Comparison of ENCODE assay signal across 10 mouse cellular contexts in the genomic region with DNA sequence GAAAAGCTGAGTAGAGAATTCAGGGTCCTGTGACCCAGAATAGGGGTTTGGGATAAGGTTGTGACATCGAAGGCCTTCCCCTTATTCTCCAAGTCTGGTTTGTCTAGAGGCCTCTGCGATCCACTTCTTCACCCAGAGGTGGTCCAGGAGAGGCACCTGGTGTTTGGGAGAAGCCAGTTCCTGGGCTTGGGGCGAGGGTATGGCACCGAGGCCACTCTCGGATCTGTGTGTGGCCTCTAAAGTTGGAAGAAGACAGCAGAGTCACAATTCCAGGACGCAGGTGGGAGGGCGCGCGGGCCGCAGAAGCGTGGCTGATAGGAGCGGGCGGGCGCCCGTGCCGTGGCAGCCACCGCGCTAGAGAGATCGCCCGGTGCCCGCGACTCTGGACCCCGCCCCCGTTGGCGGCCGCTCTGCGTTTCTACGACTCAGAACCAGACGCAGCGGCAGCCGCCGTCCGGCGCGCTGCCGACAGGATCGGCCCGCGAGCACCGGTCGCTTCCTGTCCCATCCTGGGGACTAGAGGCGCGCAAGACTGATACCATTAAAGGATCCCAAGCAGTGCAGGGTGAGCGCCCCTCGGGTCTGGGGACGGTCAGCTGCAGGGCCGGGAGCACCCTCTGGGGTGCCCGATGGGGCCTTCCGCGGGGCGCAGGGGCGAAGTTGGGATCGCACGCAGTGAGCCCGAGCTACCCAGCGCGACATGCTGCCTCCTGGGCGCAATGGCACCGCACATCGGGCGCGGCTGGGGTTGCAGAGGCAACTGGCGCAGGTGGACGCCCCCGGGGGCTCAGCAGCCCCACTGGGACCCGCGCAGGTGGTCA. TPM values are rescaled to one million over a fixed set of nuclear protein-coding genes. Genes with fewer than 3 reads are reported as not detected.
DNase-seq lines count a peak whose midpoint lies in the region; ATAC-seq lines count a peak whose summit lies in the region.
"Had no signal": no experiment of that assay in that cellular context is flagged by ENCODE, and none has a peak within 500 bp of the region (broad histone marks: within the 10 kb centered on the region; RNA-seq: fewer than 3 reads in every experiment).

A gene (plus strand): TSS at position 402 of the 821 bp plus-strand sequence.

- DNase-seq in layer of hippocampus, adult 18-20 months (ENCODE audit: low spot score in 2 of 2), result no peak
- DNase-seq in layer of hippocampus, postnatal 14 days (ENCODE audit: low spot score in 2 of 2), result no peak
- peak; percentile 53 for DNase-seq in embryonic facial prominence, embryonic 10.5 days (ENCODE audit: low spot score)
- no peak for DNase-seq in cerebellum, adult 11 months
- no peak for DNase-seq in cerebellum, adult 9-10 months
- no peak for DNase-seq in gastrocnemius, postnatal 10 days
- DNase-seq: gastrocnemius, postnatal 14 days had no signal

- no peaks in the 10 kb centered on the region for H3K9me3 ChIP-seq in embryonic facial prominence, embryonic 10.5 days
- no peaks in the 10 kb centered on the region for H3K9me3 ChIP-seq in hindbrain, embryonic 16.5 days (ENCODE audit: control insufficient read depth, low read length)
- H3K9me3 ChIP-seq in neural tube, embryonic 13.5 days, result no peaks in the 10 kb centered on the region

- H3K9ac ChIP-seq in hindbrain, embryonic 16.5 days (ENCODE audit: low read depth, low read length), result peak within 1 kb of the TSS; percentile 58
- peak within 1 kb of the TSS; percentile 61 for H3K9ac ChIP-seq in neural tube, embryonic 13.5 days

- ATAC-seq in hindbrain, embryonic 16.5 days, result peak; percentile 42; the same call in 1 of the 2 replicates
- ATAC-seq in neural tube, embryonic 13.5 days (ENCODE audit: low read depth), result peak; percentile 65; the same call in 1 of the 2 replicates
- ATAC-seq: Patski had no signal

- H3K4me3 ChIP-seq in embryonic facial prominence, embryonic 10.5 days, result peak within 1 kb of the TSS; percentile 63
- H3K4me3 ChIP-seq in hindbrain, embryonic 16.5 days (ENCODE audit: low read length), result peak within 1 kb of the TSS; percentile 50
- peak within 1 kb of the TSS; percentile 47 for H3K4me3 ChIP-seq in neural tube, embryonic 13.5 days

- peaks cover 72% of the 10 kb centered on the region for H3K27me3 ChIP-seq in embryonic facial prominence, embryonic 10.5 days (replicated peaks; ENCODE audit: low read depth, poor library complexity, severe bottlenecking)
- H3K27me3 ChIP-seq in hindbrain, embryonic 16.5 days (replicated peaks; ENCODE audit: control insufficient read depth, insufficient read depth, low read length), result peaks cover 32% of the 10 kb centered on the region
- peaks cover 45% of the 10 kb centered on the region for H3K27me3 ChIP-seq in neural tube, embryonic 13.5 days

- peaks cover 18% of the 10 kb centered on the region for H3K4me1 ChIP-seq in embryonic facial prominence, embryonic 10.5 days
- peaks cover 4% of the 10 kb centered on the region for H3K4me1 ChIP-seq in hindbrain, embryonic 16.5 days (ENCODE audit: control insufficient read depth, insufficient read depth, low read depth, low read length)
- peaks cover 10% of the 10 kb centered on the region for H3K4me1 ChIP-seq in neural tube, embryonic 13.5 days (replicated peaks)

- no peaks in the 10 kb centered on the region for H3K36me3 ChIP-seq in embryonic facial prominence, embryonic 10.5 days (replicated peaks)
- H3K36me3 ChIP-seq in hindbrain, embryonic 16.5 days (ENCODE audit: control insufficient read depth, insufficient read depth, low read length), result no peaks in the 10 kb centered on the region
- no peaks in the 10 kb centered on the region for H3K36me3 ChIP-seq in neural tube, embryonic 13.5 days

- no peak within 1 kb of the TSS; the same call in 1 of the 2 replicates for H3K27ac ChIP-seq in embryonic facial prominence, embryonic 10.5 days (replicated peaks)
- H3K27ac ChIP-seq in hindbrain, embryonic 16.5 days (ENCODE audit: low read depth, low read length), result no peak within 1 kb of the TSS
- H3K27ac ChIP-seq in neural tube, embryonic 13.5 days (replicated peaks), result no peak within 1 kb of the TSS

- 2% methylated on average over 67 of the region's 67 CpGs for WGBS in embryonic facial prominence, embryonic 10.5 days
- 3% methylated on average over 38 of the region's 67 CpGs for WGBS in hindbrain, embryonic 16.5 days
- 3% methylated on average over 64 of the region's 67 CpGs for WGBS in neural tube, embryonic 13.5 days

- H3K4me2 ChIP-seq in hindbrain, embryonic 16.5 days (ENCODE audit: low read length), result peak within 1 kb of the TSS; percentile 83
- H3K4me2 ChIP-seq in neural tube, embryonic 13.5 days, result peak within 1 kb of the TSS; percentile 77

RNA-seq across cellular contexts. Expression of the gene that starts here (rescaled TPM):
- 10 to 100 TPM; 14.9 to 16.9 TPM for total RNA-seq in layer of hippocampus, adult 18-20 months (2021)
- total RNA-seq in layer of hippocampus, postnatal 14 days (2021), result 1 to 10 TPM; 6.7 to 7.9 TPM
- 0.05 and 0.09 TPM in 2 replicates for polyA plus RNA-seq in embryonic facial prominence, embryonic 10.5 days (2016; fragmentation: Nextera tagmentation; extraction: Ambion mirVana)
- polyA plus RNA-seq in hindbrain, embryonic 16.5 days (2015; fragmentation: Nextera tagmentation; extraction: Ambion mirVana), result 1.1 TPM in 2 replicates
- polyA plus RNA-seq in neural tube, embryonic 13.5 days (2015; fragmentation: Nextera tagmentation; extraction: Ambion mirVana), result 0.27 and 0.28 TPM in 2 replicates
- total RNA-seq in gastrocnemius, postnatal 10 days (2021), result not detected
- total RNA-seq: gastrocnemius, postnatal 14 days had no signal
- polyA plus RNA-seq: Patski had no signal

Comparison
In these comparisons a context has a peak if more than half of its experiments do, and no peak if none do; other contexts are left out.
1. RNA of the gene that starts here (total RNA-seq): 14.9 to 16.9 TPM in layer of hippocampus, adult 18-20 months and 6.7 to 7.9 TPM in layer of hippocampus, postnatal 14 days; not detected in gastrocnemius, postnatal 10 days; every median in the first group is over 4 times any median in the second.
2. Peak in DNase-seq and H3K4me3 ChIP-seq in embryonic facial prominence, embryonic 10.5 days; RNA of the gene not detected or under 1 TPM.
3. Peak in ATAC-seq, H3K4me3 ChIP-seq, H3K9ac ChIP-seq and H3K4me2 ChIP-seq in neural tube, embryonic 13.5 days; RNA of the gene not detected or under 1 TPM.
4. Peak in every context shown above with its lines, with median percentiles within 50 percentile points of each other: H3K4me3 ChIP-seq.